Mouse (Mus musculus) splenic B cell, adult 2 months (primary cell): Measurements from ENCODE around the gene Mug2.
"Not testable (repeated sequence)": the region's sequence is repeated elsewhere in the genome, so short reads cannot be mapped to it uniquely, and the experiment has no call there.

Experiments used
- DNase-seq: peaks from one replicate; pipeline ENCODE4 v3.0.0-alpha.2; 2011; ENCODE audit warnings: low read depth, low spot score
- H3K27me3 ChIP-seq: 2 replicates; pipeline ENCODE4 v1.6.1; 2012; ENCODE audit warnings: mild to moderate bottlenecking, low read length, moderate library complexity, mixed read lengths; ENCODE audit not compliant: control insufficient read depth, poor library complexity, insufficient read depth, severe bottlenecking
- H3K36me3 ChIP-seq: 2 replicates; pipeline ENCODE4 v1.6.1; 2012; ENCODE audit warnings: mild to moderate bottlenecking, low read length, moderate library complexity, mixed read lengths; ENCODE audit not compliant: control insufficient read depth, poor library complexity, insufficient read depth, severe bottlenecking

Mug2 gene

GRCm38 (mm10) chr6:122006461-122006860, at the start of gene Mug2:
Mug2 (plus strand) TSS chr6:122006761.
- H3K36me3 ChIP-seq, DNase-seq, H3K27me3 ChIP-seq: not testable (repeated sequence)

- H3K36me3 ChIP-seq, DNase-seq, H3K27me3 ChIP-seq: not testable (repeated sequence)
Measured at GRCm38 (mm10) chr6:121957803-121958349, 48.7 kb upstream of the Mug2 start.

GRCm38 (mm10) chr6:121975701-121976100, 30.9 kb upstream of the Mug2 start:
- Histone ChIP-seq H3K27me3 (no peaks in the 10 kb centered on the region), H3K36me3 (no peaks in the 10 kb centered on the region)
- no peak for DNase-seq

- no peaks in the 10 kb centered on the region for H3K27me3 ChIP-seq
- DNase-seq, result no peak
- H3K36me3 ChIP-seq, result no peaks in the 10 kb centered on the region
Measured at GRCm38 (mm10) chr6:122100904-122101303, 94.3 kb downstream of the Mug2 start.

DNA sequence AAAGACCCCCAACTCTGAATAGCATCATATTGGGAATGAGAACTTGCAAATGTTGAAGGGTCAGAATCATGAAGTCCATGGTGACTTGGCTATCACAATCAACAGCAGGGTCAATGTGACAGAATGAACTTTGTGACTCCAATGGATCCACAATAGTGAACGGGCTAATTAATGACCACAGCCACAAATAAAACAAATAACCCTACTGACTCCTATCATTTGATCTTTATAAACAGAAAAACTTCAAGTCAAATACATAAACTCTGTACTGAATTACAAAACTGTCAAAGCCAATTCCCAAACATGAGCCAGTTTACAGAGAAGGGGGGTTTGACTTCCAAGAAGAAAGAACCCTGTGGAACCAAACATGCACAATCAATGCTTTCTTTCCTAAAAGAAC, 95.1 kb downstream of the Mug2 start:
- no peak for DNase-seq

GRCm38 (mm10) chr6:122116963-122117362, 110.4 kb downstream of the Mug2 start:
- H3K36me3 ChIP-seq, result no peaks in the 10 kb centered on the region
- DNase-seq, result no peak
- H3K27me3 ChIP-seq, result no peaks in the 10 kb centered on the region

More for the DNA sequence above, 95.1 kb downstream of the Mug2 start:
- Histone ChIP-seq H3K27me3 (no peaks in the 10 kb centered on the region), H3K36me3 (no peaks in the 10 kb centered on the region)

- no peak for DNase-seq
- Histone ChIP-seq H3K36me3 (no peaks in the 10 kb centered on the region), H3K27me3 (no peaks in the 10 kb centered on the region)
Measured at GRCm38 (mm10) chr6:122129521-122129920, 123.0 kb downstream of the Mug2 start.
